Mouse (Mus musculus): ENCODE measurements around the gene Isg20.

DNA sequence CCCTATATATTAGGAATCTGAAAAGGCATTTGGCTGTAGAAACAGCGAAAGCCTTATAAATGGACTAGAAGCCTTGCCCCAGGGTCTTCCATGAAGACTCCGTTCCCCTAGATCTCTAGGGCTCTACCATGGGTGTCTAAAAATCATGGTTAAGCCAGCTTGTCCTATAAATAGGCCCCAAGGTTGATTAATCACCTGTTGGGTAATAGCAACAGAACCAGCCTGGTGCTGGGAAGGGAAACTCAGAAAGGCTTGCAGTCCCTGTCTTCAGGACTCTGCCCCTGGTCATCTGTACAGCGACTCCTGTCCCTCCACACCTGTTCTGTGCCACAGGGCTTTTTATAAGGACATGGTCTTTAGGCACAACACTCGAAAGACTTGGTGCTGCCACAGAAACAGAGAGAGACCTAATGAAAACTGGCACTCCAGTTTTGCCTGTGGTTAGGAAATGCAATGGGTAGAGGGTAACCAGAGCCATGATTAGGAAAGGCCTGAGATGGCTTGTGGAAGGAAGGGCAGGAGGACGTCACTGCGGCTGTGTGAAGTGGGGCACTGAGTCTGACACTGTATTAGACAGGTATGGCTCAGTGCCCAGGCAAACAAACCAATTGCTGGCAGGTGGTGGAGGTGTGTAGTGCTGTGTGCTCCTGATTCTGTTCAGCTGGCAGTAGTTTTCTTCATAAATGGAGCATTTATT lies 9.9 kb upstream of the Isg20 start:
- no peak for TF ChIP-seq POLR2A (IDR thresholded peaks at IDR 0.05; ENCODE audit: borderline replicate concordance, extremely low read depth, insufficient read depth, insufficient read length, poor library complexity, severe bottlenecking)
- no peak for TF ChIP-seq CTCF (IDR thresholded peaks at IDR 0.05; ENCODE audit: borderline replicate concordance, extremely low read depth, insufficient read depth, insufficient read length)

Data from brain, embryonic 14.5 days (tissue).